Mouse (Mus musculus): Measurements from ENCODE around the gene Syap1. TPM values are rescaled to one million over a fixed set of nuclear protein-coding genes. Genes with fewer than 3 reads are reported as not detected.
A peak's percentile ranks its signal among the peaks of the same experiment; 100 is the strongest.

Syap1 gene
- polyA plus RNA-seq, 1 experiment from 2014 or later, result 25.9 TPM

DNA sequence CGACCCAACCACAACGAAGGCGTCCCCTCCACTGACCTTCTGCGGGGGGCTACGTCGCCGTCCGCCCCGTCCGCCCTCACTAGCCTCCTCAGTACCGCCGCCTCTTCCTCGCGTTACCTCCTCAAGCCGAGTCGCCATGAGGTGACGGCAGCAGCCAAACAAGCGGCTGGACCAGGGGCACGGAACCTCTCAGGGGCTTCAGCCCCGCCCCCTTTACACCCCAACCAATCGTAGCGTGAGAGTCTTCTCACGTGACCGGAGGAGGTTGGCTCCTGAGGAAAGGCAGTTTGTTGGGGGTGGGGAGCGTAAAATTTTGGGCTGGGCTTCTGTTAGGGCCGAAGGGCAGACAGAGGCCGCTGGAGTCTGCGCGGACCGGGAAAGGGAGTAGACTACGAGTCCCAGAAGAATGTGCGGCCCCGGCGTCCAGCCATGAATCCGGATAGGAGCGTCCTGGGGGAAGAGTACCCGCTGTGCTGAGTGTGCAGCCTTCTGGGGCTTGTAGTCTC is 59.0 kb downstream of the Syap1 start, which contains the start of gene Txlng:
Gene Txlng (minus strand): TSS at position 252 of the 506 bp plus-strand sequence.
- Histone ChIP-seq H3K36me3 (no peaks in the 10 kb centered on the region), H3K9me3 (replicated peaks) (no peaks in the 10 kb centered on the region), H3K9ac (peak within 1 kb of the TSS; percentile 62), H3K27ac (peak within 1 kb of the TSS; percentile 47), H3K4me3 (peak within 1 kb of the TSS; percentile 70), H3K4me1 (replicated peaks) (no peaks in the 10 kb centered on the region), H3K4me2 (peak within 1 kb of the TSS; percentile 87), H3K27me3 (no peaks in the 10 kb centered on the region)
- WGBS, result 6% methylated on average over 37 of the region's 37 CpGs
- ATAC-seq (replicated peaks; ENCODE audit: insufficient number of reproducible peaks, insufficient read depth, low FRiP score, low read depth), result peak; percentile 98

DNA sequence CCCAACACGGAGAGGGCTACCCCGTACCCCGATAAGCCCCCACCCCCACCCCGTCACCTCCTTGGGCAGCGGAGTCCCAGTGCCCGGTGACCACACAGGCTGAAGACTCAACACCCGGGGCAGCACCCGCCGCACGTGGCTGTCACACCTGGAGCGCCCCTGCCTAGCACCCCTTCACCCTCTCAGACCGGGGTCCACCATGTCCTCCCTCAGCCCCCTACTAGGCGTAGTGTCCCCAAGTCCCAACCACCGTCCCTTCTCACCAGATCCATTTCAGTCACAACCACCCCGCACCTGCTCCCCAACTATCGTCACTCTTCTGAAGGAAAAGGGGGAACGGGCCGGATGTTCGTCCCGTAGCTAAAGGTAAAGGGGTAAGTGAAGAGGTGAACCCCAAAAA is 59.5 kb downstream of the Syap1 start:
- peak overlapping the region; percentile 62 for H3K9ac ChIP-seq
- no peaks in the 10 kb centered on the region for H3K4me1 ChIP-seq (replicated peaks)
- no peaks in the 10 kb centered on the region for H3K36me3 ChIP-seq
- ATAC-seq (replicated peaks; ENCODE audit: insufficient number of reproducible peaks, insufficient read depth, low FRiP score, low read depth), result no peak
- no peaks in the 10 kb centered on the region for H3K9me3 ChIP-seq (replicated peaks)
- peak overlapping the region; percentile 38; the same call in 1 of the 2 replicates for H3K27ac ChIP-seq
- no peaks in the 10 kb centered on the region for H3K27me3 ChIP-seq
- WGBS, result 11% methylated on average over 17 of the region's 20 CpGs
- H3K4me2 ChIP-seq, result peak overlapping the region; percentile 87
- peak overlapping the region; percentile 70 for H3K4me3 ChIP-seq

DNA sequence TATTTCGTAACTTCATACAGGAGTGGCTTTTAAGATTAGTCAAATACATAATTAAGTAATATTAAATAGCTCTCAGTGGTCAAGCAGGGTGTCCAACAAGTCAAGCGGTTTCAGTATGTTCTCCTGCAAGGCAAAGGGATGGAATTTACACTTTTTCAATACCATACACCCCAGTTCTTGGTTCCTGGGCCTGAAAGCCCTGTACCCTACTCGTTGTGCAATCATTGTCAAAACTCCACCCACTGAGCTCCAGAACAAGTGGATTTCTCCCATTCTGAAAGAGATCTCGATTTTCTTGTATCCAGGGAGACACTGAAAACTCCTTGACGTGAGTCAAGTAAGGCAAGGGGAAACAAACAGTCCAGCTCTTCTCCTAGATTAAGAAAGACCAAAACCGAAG is 60.2 kb downstream of the Syap1 start:
- Histone ChIP-seq H3K36me3 (no peaks in the 10 kb centered on the region), H3K9ac (peak overlapping the region; percentile 62; the same call in 1 of the 2 replicates), H3K27me3 (no peaks in the 10 kb centered on the region), H3K9me3 (replicated peaks) (no peaks in the 10 kb centered on the region), H3K4me2 (peak overlapping the region; percentile 87), H3K27ac (no peak overlapping the region), H3K4me3 (peak overlapping the region; percentile 70), H3K4me1 (replicated peaks) (no peaks in the 10 kb centered on the region)
- no peak for ATAC-seq (replicated peaks; ENCODE audit: insufficient number of reproducible peaks, insufficient read depth, low FRiP score, low read depth)
- 44% methylated on average over 6 of the region's 6 CpGs for WGBS

MicroRNAs within 50 kb of the gene (microRNA counts, 519-probe panel; counts per million panel counts)
- microRNA mmu-miR-3473, result 2,388 counts per million, percentile 45 among the panel's probes with 10 or more counts

Small RNA genes lying within 50 kb of the gene (microRNA-seq; reads per million reads assigned to microRNA genes)
- not detected for gene Mir3473a

Other genes starting within 250 kb of the Syap1 start
- gene Reps2, start 244.8 kb downstream of the Syap1 start, polyA plus RNA-seq (2015; fragmentation: Nextera tagmentation; extraction: Ambion mirVana), result 0.40 and 0.43 TPM in 2 replicates
- 408 and 421 TPM in 2 replicates for gene Rbbp7, start 128.0 kb downstream of the Syap1 start, polyA plus RNA-seq (2015; fragmentation: Nextera tagmentation; extraction: Ambion mirVana)
- gene Txlng, start 59.0 kb downstream of the Syap1 start, polyA plus RNA-seq (2015; fragmentation: Nextera tagmentation; extraction: Ambion mirVana), result 9.0 and 9.9 TPM in 2 replicates
- gene Ctps2, start 12.8 kb upstream of the Syap1 start, polyA plus RNA-seq (2015; fragmentation: Nextera tagmentation; extraction: Ambion mirVana), result 50.9 and 55.6 TPM in 2 replicates
- gene S100g, start 76.2 kb upstream of the Syap1 start, polyA plus RNA-seq (2015; fragmentation: Nextera tagmentation; extraction: Ambion mirVana), result 0.33 TPM in 1 of 2 replicates, not detected in the other